Mouse (Mus musculus) C2C12 (cell line): Measurements from ENCODE around the gene Sfi1.

Experiments used
- CEBPB ChIP-seq: IDR thresholded peaks from one replicate; pipeline ENCODE4 v1.6.1; 2011; ENCODE audit warnings: low read depth, mild to moderate bottlenecking, control low read depth, moderate library complexity
- CTCF ChIP-seq: IDR thresholded peaks from one replicate; pipeline ENCODE4 v1.5.1; 2011; ENCODE audit not compliant: control insufficient read depth, insufficient read depth, insufficient read length

DNA sequence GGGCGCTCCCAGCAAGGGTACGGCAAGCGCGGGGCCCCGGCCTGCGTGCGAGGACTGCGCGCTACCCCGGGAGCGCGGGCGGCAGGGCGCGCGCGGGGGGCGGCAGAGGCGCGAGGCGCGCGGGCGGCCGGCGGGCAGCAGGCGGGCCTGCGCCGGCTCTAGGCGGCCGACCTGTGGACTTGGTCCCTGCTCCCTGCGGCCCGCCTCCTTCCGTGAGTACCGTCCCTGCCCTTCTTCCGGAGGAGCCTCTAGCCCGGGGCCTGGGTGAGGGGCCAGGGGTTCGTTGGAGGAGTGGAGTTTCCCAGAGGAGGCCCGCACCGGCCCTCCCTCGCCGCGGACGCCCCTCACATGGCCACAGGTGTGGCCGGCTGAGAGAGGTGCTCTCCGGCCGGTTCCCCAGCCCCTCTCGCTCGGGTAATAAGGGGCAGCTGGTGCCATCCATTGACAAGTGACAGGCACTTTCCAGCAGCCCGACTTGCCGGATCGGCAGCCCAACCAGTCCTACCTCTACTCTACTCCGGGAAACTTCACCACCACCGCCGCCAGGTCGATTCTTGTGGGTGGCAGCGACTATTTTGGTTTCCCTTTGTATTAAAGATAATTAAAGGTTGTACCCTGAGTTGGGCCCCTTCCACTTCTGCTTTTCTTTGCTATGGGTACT lies 9.6 kb upstream of the Sfi1 start:
- no peak for TF ChIP-seq CEBPB
- no peak for TF ChIP-seq CTCF
